Mouse (Mus musculus) heart, postnatal 10 days (tissue): Measurements from ENCODE around the gene Akap8. TPM values are rescaled to one million over a fixed set of nuclear protein-coding genes. Genes with fewer than 3 reads are reported as not detected.

ENCODE experiments used
- DNase-seq, 2 experiments: peaks; one replicate each; pipeline ENCODE4 v3.0.0; 2021
- intact Hi-C: fragments of 180-260 bp; cut with DNase I; formaldehyde crosslinking; loops from one replicate; pipeline ENCODE4 v1.15.1; 2025
- total RNA-seq, 2 experiments: library from RNA; stranded (reverse); gene quantifications; 2 replicates each; pipeline ENCODE4 v1.2.3; 2021

Gene Akap8
- total RNA-seq, result 10 to 100 TPM; 62.0 to 72.8 TPM

- intact Hi-C loops, result loop anchor here (10.0 kb wide), 1 partner anchor 1794 kb away; the partner anchor contains the start of gene H2-DMa
- DNase-seq, result peak; percentile 98
Measured at GRCm38 (mm10) chr17:32320597-32321389, at the start of gene Akap8. Gene Akap8 (minus strand): TSS chr17:32321238.

GRCm38 (mm10) chr17:32368991-32369578 lies 48.0 kb upstream of the Akap8 start:
- intact Hi-C loops, result loop anchor here (1.0 kb wide), 1 partner anchor 11 kb away; no protein-coding TSS in a partner anchor
- DNase-seq, result no peak

GRCm38 (mm10) chr17:32367706-32368105 lies 46.7 kb upstream of the Akap8 start:
- intact Hi-C loops, result loop anchor here (1.0 kb wide), 1 partner anchor 13 kb away; no protein-coding TSS in a partner anchor
- no peak for DNase-seq

- DNase-seq, result no peak
- intact Hi-C loops, result loop anchor here (2.0 kb wide), 1 partner anchor 24 kb away; the partner anchor contains the start of gene Wiz
Measured at GRCm38 (mm10) chr17:32365296-32365695, 44.3 kb upstream of the Akap8 start.

GRCm38 (mm10) chr17:32364850-32365249 lies 43.8 kb upstream of the Akap8 start:
- intact Hi-C loops, result loop anchor here (2.0 kb wide), 1 partner anchor 24 kb away; the partner anchor contains the start of gene Wiz
- DNase-seq, result no peak

GRCm38 (mm10) chr17:32364331-32364730 lies 43.3 kb upstream of the Akap8 start:
- intact Hi-C loops, result loop anchor here (2.0 kb wide), 1 partner anchor 24 kb away; the partner anchor contains the start of gene Wiz
- peak; percentile 93 to 95 for DNase-seq

GRCm38 (mm10) chr17:32363821-32364301 lies 42.8 kb upstream of the Akap8 start:
- intact Hi-C loops, result loop anchor here (2.0 kb wide), 1 partner anchor 25 kb away; the partner anchor contains the start of gene Wiz
- peak in 1 of 2 experiments; percentile 27 for DNase-seq

GRCm38 (mm10) chr17:32362686-32363085 lies 41.6 kb upstream of the Akap8 start:
- intact Hi-C loops, result no loop called here
- no peak for DNase-seq

GRCm38 (mm10) chr17:32359928-32360327 lies 38.9 kb upstream of the Akap8 start:
- peak in 1 of 2 experiments; percentile 25 for DNase-seq
- intact Hi-C loops, result no loop called here

- no peak for DNase-seq
- intact Hi-C loops, result no loop called here
Measured at GRCm38 (mm10) chr17:32358943-32359340, 37.9 kb upstream of the Akap8 start.

GRCm38 (mm10) chr17:32358192-32358942 lies 37.3 kb upstream of the Akap8 start:
- intact Hi-C loops, result no loop called here
- DNase-seq, result no peak

GRCm38 (mm10) chr17:32356766-32357760 lies 36.0 kb upstream of the Akap8 start:
- intact Hi-C loops, result no loop called here
- no peak for DNase-seq

GRCm38 (mm10) chr17:32356281-32356680 lies 35.2 kb upstream of the Akap8 start:
- intact Hi-C loops, result no loop called here
- DNase-seq, result no peak

GRCm38 (mm10) chr17:32355031-32355430 lies 34.0 kb upstream of the Akap8 start:
- DNase-seq, result no peak
- intact Hi-C loops, result no loop called here

GRCm38 (mm10) chr17:32354211-32354610 lies 33.2 kb upstream of the Akap8 start:
- no peak for DNase-seq
- intact Hi-C loops, result no loop called here

GRCm38 (mm10) chr17:32353696-32354095 lies 32.7 kb upstream of the Akap8 start:
- DNase-seq, result peak; percentile 78 to 84
- intact Hi-C loops, result no loop called here

- intact Hi-C loops, result no loop called here
Measured at GRCm38 (mm10) chr17:32351726-32352125, 30.7 kb upstream of the Akap8 start.

GRCm38 (mm10) chr17:32351269-32351668 lies 30.2 kb upstream of the Akap8 start:
- intact Hi-C loops, result no loop called here
- DNase-seq, result no peak

More at GRCm38 (mm10) chr17:32351726-32352125, 30.7 kb upstream of the Akap8 start:
- no peak for DNase-seq

GRCm38 (mm10) chr17:32350382-32350983 lies 29.4 kb upstream of the Akap8 start, which contains the start of gene Akap8l:
Gene Akap8l (minus strand): TSS chr17:32350607.
- intact Hi-C loops, result no loop called here
- DNase-seq, result peak; percentile 99
